Mouse (Mus musculus): Measurements from ENCODE around the gene Fsd1.
"Not testable (repeated sequence)": the region's sequence is repeated elsewhere in the genome, so short reads cannot be mapped to it uniquely, and the experiment has no call there.

Gene Fsd1

GRCm38 (mm10) chr17:55986030-55986961, at the start of gene Fsd1:
TSS of gene Fsd1 (plus strand) at chr17:55986509.
- DNase-seq (ENCODE audit: low spot score) = no peak

- DNase-seq (ENCODE audit: low spot score) = not testable (repeated sequence)
Measured at GRCm38 (mm10) chr17:55944387-55944865, 41.9 kb upstream of the Fsd1 start.

- DNase-seq (ENCODE audit: low spot score) = peak; percentile 76
Measured at GRCm38 (mm10) chr17:55944866-55945682, 41.2 kb upstream of the Fsd1 start.

GRCm38 (mm10) chr17:55945696-55946095, 40.6 kb upstream of the Fsd1 start:
- no peak for DNase-seq (ENCODE audit: low spot score)

- no peak for DNase-seq (ENCODE audit: low spot score)
Measured at GRCm38 (mm10) chr17:55948647-55949046, 37.7 kb upstream of the Fsd1 start.

- DNase-seq (ENCODE audit: low spot score) = no peak
Measured at GRCm38 (mm10) chr17:55949400-55949799, 36.9 kb upstream of the Fsd1 start, which contains the start of gene Zfp119b. TSS of gene Zfp119b (minus strand) at chr17:55949500.

GRCm38 (mm10) chr17:55950601-55951000, 35.7 kb upstream of the Fsd1 start:
- no peak for DNase-seq (ENCODE audit: low spot score)

GRCm38 (mm10) chr17:55952041-55952440, 34.3 kb upstream of the Fsd1 start:
- no peak for DNase-seq (ENCODE audit: low spot score)

- DNase-seq (ENCODE audit: low spot score) = no peak
Measured at GRCm38 (mm10) chr17:55952447-55953027, 33.8 kb upstream of the Fsd1 start, which contains the start of gene Ebi3. TSS of gene Ebi3 (plus strand) at chr17:55952640.

GRCm38 (mm10) chr17:55953751-55954150, 32.6 kb upstream of the Fsd1 start:
- no peak for DNase-seq (ENCODE audit: low spot score)

- no peak for DNase-seq (ENCODE audit: low spot score)
Measured at GRCm38 (mm10) chr17:55954229-55954628, 32.1 kb upstream of the Fsd1 start.

GRCm38 (mm10) chr17:55956129-55956528, 30.2 kb upstream of the Fsd1 start:
- DNase-seq (ENCODE audit: low spot score) = no peak

- DNase-seq (ENCODE audit: low spot score) = no peak
Measured at GRCm38 (mm10) chr17:55956591-55956990, 29.7 kb upstream of the Fsd1 start.

- no peak for DNase-seq (ENCODE audit: low spot score)
Measured at GRCm38 (mm10) chr17:55957168-55957567, 29.1 kb upstream of the Fsd1 start.

- no peak for DNase-seq (ENCODE audit: low spot score)
Measured at GRCm38 (mm10) chr17:55957726-55958583, 28.4 kb upstream of the Fsd1 start.

GRCm38 (mm10) chr17:55958584-55958886, 27.8 kb upstream of the Fsd1 start:
- no peak for DNase-seq (ENCODE audit: low spot score)

- peak; percentile 84 for DNase-seq (ENCODE audit: low spot score)
Measured at GRCm38 (mm10) chr17:55958918-55959728, 27.2 kb upstream of the Fsd1 start, which contains the start of gene Yju2. TSS of gene Yju2 (plus strand) at chr17:55959099.

- no peak for DNase-seq (ENCODE audit: low spot score)
Measured at GRCm38 (mm10) chr17:55959946-55960740, 26.2 kb upstream of the Fsd1 start.

GRCm38 (mm10) chr17:55960791-55961190, 25.5 kb upstream of the Fsd1 start:
- DNase-seq (ENCODE audit: low spot score) = no peak

GRCm38 (mm10) chr17:55961631-55962030, 24.7 kb upstream of the Fsd1 start:
- no peak for DNase-seq (ENCODE audit: low spot score)
